Mouse (Mus musculus): ENCODE data around the gene Kat7. TPM values are rescaled to one million over a fixed set of nuclear protein-coding genes. Genes with fewer than 3 reads are reported as not detected.

Gene Kat7
- total and polyA plus RNA-seq, 2 experiments: 12.2 to 13.1 TPM

- no peaks in the 10 kb centered on the region for H3K36me3 ChIP-seq (ENCODE audit: control insufficient read depth, insufficient read depth, low read length)
Observed at GRCm38 (mm10) chr11:95354945-95355660, 45.1 kb upstream of the Kat7 start.

GRCm38 (mm10) chr11:95354228-95354944, 44.3 kb upstream of the Kat7 start:
- H3K4me1 ChIP-seq (ENCODE audit: control insufficient read depth, insufficient read depth, low read length): peaks cover 6% of the 10 kb centered on the region
- no peaks in the 10 kb centered on the region for H3K36me3 ChIP-seq (ENCODE audit: control insufficient read depth, insufficient read depth, low read length)
- H3K27ac ChIP-seq (replicated peaks; ENCODE audit: insufficient read depth, low read depth, low read length): no peak overlapping the region
- no peak for DNase-seq (ENCODE audit: extremely low read depth, low read depth, low spot score)
- H3K9ac ChIP-seq (ENCODE audit: low read depth, low read length): no peak overlapping the region
- H3K79me2 ChIP-seq (ENCODE audit: control insufficient read depth, insufficient read depth, low read length): no peaks in the 10 kb centered on the region
- TF ChIP-seq POLR2A (IDR thresholded peaks at IDR 0.05; ENCODE audit: extremely low read depth, insufficient read depth, low read length) (no peak), CTCF (IDR thresholded peaks at IDR 0.05; ENCODE audit: low read depth, low read length) (no peak)
- 81% methylated on average over 14 of the region's 14 CpGs for WGBS
- no peak overlapping the region for H3K4me3 ChIP-seq (ENCODE audit: insufficient read depth, low read depth, low read length)
- no peaks in the 10 kb centered on the region for H3K27me3 ChIP-seq (ENCODE audit: control insufficient read depth, insufficient read depth, low read length)

More at GRCm38 (mm10) chr11:95354945-95355660, 45.1 kb upstream of the Kat7 start:
- no peak overlapping the region for H3K4me3 ChIP-seq (ENCODE audit: insufficient read depth, low read depth, low read length)
- no peak overlapping the region for H3K27ac ChIP-seq (replicated peaks; ENCODE audit: insufficient read depth, low read depth, low read length)
- TF ChIP-seq CTCF (IDR thresholded peaks at IDR 0.05; ENCODE audit: low read depth, low read length) (no peak), POLR2A (IDR thresholded peaks at IDR 0.05; ENCODE audit: extremely low read depth, insufficient read depth, low read length) (no peak)
- DNase-seq (ENCODE audit: extremely low read depth, low read depth, low spot score): no peak
- H3K27me3 ChIP-seq (ENCODE audit: control insufficient read depth, insufficient read depth, low read length): no peaks in the 10 kb centered on the region
- 85% methylated on average over 12 of the region's 12 CpGs for WGBS
- no peak overlapping the region for H3K9ac ChIP-seq (ENCODE audit: low read depth, low read length)
- H3K79me2 ChIP-seq (ENCODE audit: control insufficient read depth, insufficient read depth, low read length): no peaks in the 10 kb centered on the region
- H3K4me1 ChIP-seq (ENCODE audit: control insufficient read depth, insufficient read depth, low read length): peaks cover 4% of the 10 kb centered on the region

- H3K4me3 ChIP-seq (ENCODE audit: insufficient read depth, low read depth, low read length): no peak overlapping the region
- TF ChIP-seq POLR2A (IDR thresholded peaks at IDR 0.05; ENCODE audit: extremely low read depth, insufficient read depth, low read length) (no peak), CTCF (IDR thresholded peaks at IDR 0.05; ENCODE audit: low read depth, low read length) (no peak)
- H3K4me1 ChIP-seq (ENCODE audit: control insufficient read depth, insufficient read depth, low read length): peaks cover 6% of the 10 kb centered on the region
- H3K36me3 ChIP-seq (ENCODE audit: control insufficient read depth, insufficient read depth, low read length): no peaks in the 10 kb centered on the region
- 90% methylated on average over 9 of the region's 9 CpGs for WGBS
- H3K27me3 ChIP-seq (ENCODE audit: control insufficient read depth, insufficient read depth, low read length): no peaks in the 10 kb centered on the region
- no peaks in the 10 kb centered on the region for H3K79me2 ChIP-seq (ENCODE audit: control insufficient read depth, insufficient read depth, low read length)
- no peak overlapping the region for H3K9ac ChIP-seq (ENCODE audit: low read depth, low read length)
- no peak overlapping the region for H3K27ac ChIP-seq (replicated peaks; ENCODE audit: insufficient read depth, low read depth, low read length)
- no peak for DNase-seq (ENCODE audit: extremely low read depth, low read depth, low spot score)
Observed at GRCm38 (mm10) chr11:95353226-95353625, 43.2 kb upstream of the Kat7 start.

GRCm38 (mm10) chr11:95352686-95353085, 42.6 kb upstream of the Kat7 start:
- H3K27me3 ChIP-seq (ENCODE audit: control insufficient read depth, insufficient read depth, low read length): no peaks in the 10 kb centered on the region
- no peaks in the 10 kb centered on the region for H3K79me2 ChIP-seq (ENCODE audit: control insufficient read depth, insufficient read depth, low read length)
- H3K4me3 ChIP-seq (ENCODE audit: insufficient read depth, low read depth, low read length): no peak overlapping the region
- no peaks in the 10 kb centered on the region for H3K36me3 ChIP-seq (ENCODE audit: control insufficient read depth, insufficient read depth, low read length)
- no peak overlapping the region for H3K9ac ChIP-seq (ENCODE audit: low read depth, low read length)
- WGBS: 86% methylated on average over 2 of the region's 2 CpGs
- peaks cover 6% of the 10 kb centered on the region for H3K4me1 ChIP-seq (ENCODE audit: control insufficient read depth, insufficient read depth, low read length)
- no peak for DNase-seq (ENCODE audit: extremely low read depth, low read depth, low spot score)
- no peak overlapping the region for H3K27ac ChIP-seq (replicated peaks; ENCODE audit: insufficient read depth, low read depth, low read length)
- TF ChIP-seq CTCF (IDR thresholded peaks at IDR 0.05; ENCODE audit: low read depth, low read length) (no peak), POLR2A (IDR thresholded peaks at IDR 0.05; ENCODE audit: extremely low read depth, insufficient read depth, low read length) (no peak)

- WGBS: 39% methylated on average over 3 of the region's 3 CpGs
- DNase-seq (ENCODE audit: extremely low read depth, low read depth, low spot score): peak; percentile 24
- TF ChIP-seq POLR2A (IDR thresholded peaks at IDR 0.05; ENCODE audit: extremely low read depth, insufficient read depth, low read length) (no peak), CTCF (IDR thresholded peaks at IDR 0.05; ENCODE audit: low read depth, low read length) (no peak)
- Histone ChIP-seq H3K9ac (ENCODE audit: low read depth, low read length) (no peak overlapping the region), H3K4me3 (ENCODE audit: insufficient read depth, low read depth, low read length) (no peak overlapping the region), H3K27ac (replicated peaks; ENCODE audit: insufficient read depth, low read depth, low read length) (no peak overlapping the region), H3K79me2 (ENCODE audit: control insufficient read depth, insufficient read depth, low read length) (no peaks in the 10 kb centered on the region), H3K27me3 (ENCODE audit: control insufficient read depth, insufficient read depth, low read length) (no peaks in the 10 kb centered on the region), H3K4me1 (ENCODE audit: control insufficient read depth, insufficient read depth, low read length) (peaks cover 4% of the 10 kb centered on the region), H3K36me3 (ENCODE audit: control insufficient read depth, insufficient read depth, low read length) (no peaks in the 10 kb centered on the region)
Observed at GRCm38 (mm10) chr11:95350960-95351359, 40.9 kb upstream of the Kat7 start.

- no peak overlapping the region for H3K9ac ChIP-seq (ENCODE audit: low read depth, low read length)
- H3K27ac ChIP-seq (replicated peaks; ENCODE audit: insufficient read depth, low read depth, low read length): no peak overlapping the region
- 36% methylated on average over 6 of the region's 6 CpGs for WGBS
- H3K27me3 ChIP-seq (ENCODE audit: control insufficient read depth, insufficient read depth, low read length): no peaks in the 10 kb centered on the region
- peaks cover 4% of the 10 kb centered on the region for H3K4me1 ChIP-seq (ENCODE audit: control insufficient read depth, insufficient read depth, low read length)
- no peak overlapping the region for H3K4me3 ChIP-seq (ENCODE audit: insufficient read depth, low read depth, low read length)
- peak; percentile 30 for DNase-seq (ENCODE audit: extremely low read depth, low read depth, low spot score)
- no peaks in the 10 kb centered on the region for H3K36me3 ChIP-seq (ENCODE audit: control insufficient read depth, insufficient read depth, low read length)
- H3K79me2 ChIP-seq (ENCODE audit: control insufficient read depth, insufficient read depth, low read length): no peaks in the 10 kb centered on the region
- TF ChIP-seq POLR2A (IDR thresholded peaks at IDR 0.05; ENCODE audit: extremely low read depth, insufficient read depth, low read length): no peak
- TF ChIP-seq CTCF (IDR thresholded peaks at IDR 0.05; ENCODE audit: low read depth, low read length): no peak
Observed at GRCm38 (mm10) chr11:95350289-95350688, 40.2 kb upstream of the Kat7 start.
